Mouse (Mus musculus) ZHBTc4 (cell line): ENCODE results near the gene Smok2b.
"Not testable (repeated sequence)": the region's sequence is repeated elsewhere in the genome, so short reads cannot be mapped to it uniquely, and the experiment has no call there.

Source experiments
- DNase-seq: peaks from one replicate; pipeline ENCODE4 v3.0.0-alpha.2; 2011; ENCODE audit warnings: low read depth, low spot score

Smok2b gene

DNA sequence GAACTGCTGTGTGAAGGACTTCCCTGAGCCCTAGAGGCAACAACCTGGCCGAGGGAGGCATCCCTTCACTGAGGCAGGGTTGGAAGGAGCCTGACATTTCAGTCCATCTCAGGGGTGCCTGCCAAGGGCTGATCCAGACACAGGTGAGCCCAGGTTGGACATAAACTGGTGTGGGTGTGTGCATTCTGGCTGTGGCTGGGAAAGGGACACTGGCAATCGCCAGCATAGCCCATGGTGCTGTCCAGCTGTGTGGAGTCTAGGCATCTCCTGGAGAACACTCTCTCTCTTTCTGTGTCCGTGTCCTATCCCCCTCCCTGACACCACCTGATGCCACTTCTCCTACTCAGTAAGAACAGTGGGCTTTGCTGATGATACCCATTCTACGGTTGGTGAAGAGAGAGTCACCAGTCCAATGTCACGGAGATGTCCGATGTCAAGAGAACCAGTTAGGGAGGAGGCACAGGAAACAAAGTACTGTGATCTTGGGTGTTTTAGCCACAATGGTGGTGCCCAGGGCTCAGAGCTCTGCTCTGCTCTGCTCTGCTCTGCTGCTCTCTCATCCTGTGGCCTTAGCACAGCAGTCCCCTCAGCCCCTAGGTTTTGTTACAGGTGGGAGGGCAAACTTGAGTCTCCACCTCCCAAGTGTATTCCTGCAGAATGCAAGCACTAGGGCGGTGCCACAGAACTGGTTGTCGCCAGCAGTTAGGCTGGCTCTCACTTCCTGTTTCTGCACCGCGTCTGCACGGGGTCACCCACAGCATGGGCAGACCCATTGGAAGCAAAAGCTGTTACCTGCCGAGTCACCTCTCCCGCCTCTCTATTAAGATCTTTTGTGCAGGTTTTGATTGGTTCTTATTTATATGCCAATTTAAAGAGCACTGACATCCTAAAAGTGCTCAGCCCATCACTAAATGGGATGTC lies 11.0 kb downstream of the Smok2b start:
- DNase-seq: not testable (repeated sequence)

DNA sequence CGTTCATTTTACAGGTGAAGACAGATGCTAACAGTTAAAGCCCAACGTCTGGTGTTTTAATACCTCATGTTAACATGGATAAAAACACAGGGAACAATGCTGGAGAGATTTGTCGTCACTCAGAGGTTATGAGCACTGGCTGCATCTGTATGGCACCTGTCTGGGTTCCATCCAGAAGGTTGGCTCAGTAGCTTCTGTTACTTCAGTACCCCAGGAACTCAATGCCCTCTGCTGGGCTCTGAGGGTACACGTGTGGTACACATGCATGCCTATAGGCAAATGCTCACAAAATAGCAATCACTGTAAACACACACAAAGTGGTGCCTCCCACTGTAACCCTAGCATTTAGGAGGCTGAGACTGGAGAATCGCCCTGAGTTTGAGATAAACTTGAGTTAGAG lies 24.7 kb downstream of the Smok2b start:
- not testable (repeated sequence) for DNase-seq
